Mouse (Mus musculus): Measurements from ENCODE around the gene Tmem63b. TPM values are rescaled to one million over a fixed set of nuclear protein-coding genes. Genes with fewer than 3 reads are reported as not detected.
"Not testable (repeated sequence)": the region's sequence is repeated elsewhere in the genome, so short reads cannot be mapped to it uniquely, and the experiment has no call there.

Gene Tmem63b
- polyA plus RNA-seq, 1 experiment from 2014 or later = 108 TPM

DNA sequence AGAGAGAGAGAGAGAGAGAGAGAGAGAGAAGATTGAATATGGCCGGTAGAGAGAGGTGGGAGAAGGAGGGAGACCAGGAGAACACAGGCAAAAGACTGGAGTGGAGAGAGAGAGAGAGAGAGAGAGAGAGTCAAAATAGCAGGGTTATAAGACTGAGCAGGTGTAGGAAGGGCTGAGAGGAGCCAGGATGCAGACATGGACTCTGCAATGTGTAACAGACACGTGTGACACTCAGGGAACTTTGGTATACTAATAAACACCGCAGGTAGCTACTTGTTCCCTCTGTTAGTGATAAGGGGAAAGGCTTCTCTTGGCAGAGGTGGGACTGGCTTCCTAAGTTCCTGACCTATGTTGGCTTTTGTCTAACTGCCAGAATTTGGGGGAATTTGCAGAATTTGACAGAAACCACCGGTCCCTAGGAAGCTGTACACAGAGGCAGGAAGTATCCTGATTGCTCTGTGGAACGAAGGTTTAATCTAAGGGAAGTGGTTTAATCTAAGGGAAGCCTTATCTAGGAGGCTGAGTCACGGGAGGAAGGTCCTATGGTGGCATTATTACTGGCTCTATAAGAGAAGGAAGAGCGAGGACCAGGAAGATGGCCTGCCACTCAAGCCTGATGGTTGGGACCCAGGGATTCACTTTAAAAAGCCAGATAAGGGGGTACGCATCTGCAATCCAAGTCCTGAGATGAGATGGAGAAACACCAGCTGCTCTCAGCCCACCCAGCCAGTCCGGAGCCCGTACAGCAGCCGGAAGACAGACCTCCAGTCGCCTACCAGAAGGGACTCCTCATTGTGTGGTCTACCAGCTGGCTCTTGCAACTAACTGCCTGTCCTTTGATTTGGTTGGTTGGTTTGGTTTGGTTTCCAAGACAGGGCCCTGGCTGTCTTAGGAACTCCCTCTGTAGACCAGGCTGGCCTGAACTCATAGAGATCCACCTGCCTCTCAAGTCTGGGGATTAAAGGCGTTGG, 57.5 kb downstream of the Tmem63b start:
- H3K4me3 ChIP-seq = peak overlapping the region; percentile 44; the same call in 1 of the 2 replicates
- WGBS = 74% methylated on average over 13 of the region's 13 CpGs
- H3K27me3 ChIP-seq (replicated peaks) = no peaks in the 10 kb centered on the region
- no peak overlapping the region for H3K27ac ChIP-seq
- peaks cover 9% of the 10 kb centered on the region; the same call in 1 of the 2 replicates for H3K4me1 ChIP-seq
- H3K4me2 ChIP-seq (replicated peaks) = peak overlapping the region; percentile 82
- no peaks in the 10 kb centered on the region for H3K9me3 ChIP-seq
- H3K9ac ChIP-seq = no peak overlapping the region
- ATAC-seq (ENCODE audit: low FRiP score, low read depth) = peak; percentile 5; the same call in 1 of the 2 replicates
- H3K36me3 ChIP-seq = no peaks in the 10 kb centered on the region

DNA sequence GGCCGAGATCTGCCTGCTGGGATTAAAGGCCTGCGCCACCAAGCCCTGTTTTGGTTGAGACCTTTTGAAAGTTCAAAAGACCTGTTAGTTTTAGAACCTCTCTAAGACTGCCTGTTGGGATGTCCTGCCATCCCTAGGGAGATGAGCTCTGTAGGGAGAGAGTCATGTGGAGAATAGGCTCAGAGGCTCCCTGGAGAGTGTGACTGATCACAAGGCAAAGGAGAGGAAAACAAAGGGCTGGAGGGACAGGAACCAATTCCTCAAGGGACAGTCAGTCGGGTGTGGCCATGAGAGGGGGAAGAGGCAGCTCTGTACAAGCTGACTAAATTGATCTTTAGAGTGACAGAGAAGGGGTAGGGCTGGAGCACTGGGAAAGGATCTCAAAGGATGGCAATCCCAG, 58.5 kb downstream of the Tmem63b start:
- Histone ChIP-seq H3K9ac (no peak overlapping the region), H3K36me3 (no peaks in the 10 kb centered on the region), H3K9me3 (no peaks in the 10 kb centered on the region), H3K4me3 (no peak overlapping the region), H3K27ac (no peak overlapping the region), H3K27me3 (replicated peaks) (no peaks in the 10 kb centered on the region), H3K4me1 (peaks cover 9% of the 10 kb centered on the region; the same call in 1 of the 2 replicates), H3K4me2 (replicated peaks) (no peak overlapping the region)
- no peak for ATAC-seq (ENCODE audit: low FRiP score, low read depth)
- WGBS = 37% methylated on average over 3 of the region's 3 CpGs

DNA sequence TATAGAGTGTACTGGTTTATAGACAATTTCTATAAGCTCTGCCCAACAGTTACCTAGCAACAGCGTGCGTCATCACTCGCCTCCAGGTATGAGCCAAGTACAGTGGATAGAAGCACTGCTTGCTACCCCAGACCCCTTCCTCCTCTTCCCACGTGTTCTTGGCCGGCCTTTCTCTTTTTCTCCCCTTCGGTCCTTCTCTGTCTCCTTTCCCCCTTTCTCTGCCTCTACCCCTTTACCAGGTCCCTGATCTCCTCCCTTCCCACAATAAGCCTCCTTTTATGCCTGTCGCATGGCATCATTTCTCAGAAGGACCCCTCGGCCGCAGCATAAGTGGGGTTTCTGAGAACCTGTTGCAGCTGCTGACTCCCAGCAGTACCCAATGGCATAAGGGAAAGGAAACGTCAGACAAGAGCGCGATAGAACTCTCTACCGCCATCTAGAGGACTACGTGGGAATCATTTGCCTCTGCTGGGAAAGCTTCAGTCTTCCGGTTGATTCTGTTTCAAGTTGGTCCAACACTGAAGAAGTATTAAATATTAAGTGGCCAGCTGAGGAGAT, 60.0 kb downstream of the Tmem63b start:
- H3K27ac ChIP-seq = no peak overlapping the region
- peaks cover 9% of the 10 kb centered on the region; the same call in 1 of the 2 replicates for H3K4me1 ChIP-seq
- H3K27me3 ChIP-seq (replicated peaks) = no peaks in the 10 kb centered on the region
- peak overlapping the region; percentile 36; the same call in 1 of the 2 replicates for H3K4me2 ChIP-seq (replicated peaks)
- no peak overlapping the region for H3K4me3 ChIP-seq
- 31% methylated on average over 15 of the region's 15 CpGs for WGBS
- ATAC-seq (ENCODE audit: low FRiP score, low read depth) = no peak; the same call in 1 of the 2 replicates
- no peak overlapping the region for H3K9ac ChIP-seq
- no peaks in the 10 kb centered on the region for H3K36me3 ChIP-seq
- no peaks in the 10 kb centered on the region for H3K9me3 ChIP-seq

DNA sequence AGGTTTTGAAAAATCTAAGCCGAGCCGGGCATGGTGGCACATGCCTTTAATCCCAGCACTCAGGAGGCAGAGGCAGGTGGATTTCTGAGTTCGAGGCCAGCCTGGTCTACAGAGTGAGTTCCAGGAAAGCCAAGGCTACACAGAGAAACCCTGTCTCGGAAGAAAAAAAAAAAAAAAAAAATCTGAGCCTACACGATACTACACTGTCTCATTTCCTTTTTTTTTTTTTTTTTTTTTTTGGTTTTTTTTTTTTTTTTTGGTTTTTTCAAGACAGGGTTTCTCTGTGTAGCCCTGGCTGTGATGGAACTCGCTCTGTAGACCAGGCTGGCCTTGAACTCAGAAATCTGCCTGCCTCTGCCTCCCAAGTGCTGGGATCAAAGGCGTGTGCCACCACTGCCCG, 63.3 kb downstream of the Tmem63b start:
- H3K4me3 ChIP-seq; H3K27me3 ChIP-seq (replicated peaks); H3K9ac ChIP-seq; H3K9me3 ChIP-seq; H3K36me3 ChIP-seq; ATAC-seq (ENCODE audit: low FRiP score, low read depth); H3K27ac ChIP-seq; H3K4me2 ChIP-seq (replicated peaks): not testable (repeated sequence)
- H3K4me1 ChIP-seq = peaks cover 11% of the 10 kb centered on the region; the same call in 1 of the 2 replicates
- 91% methylated on average over 8 of the region's 8 CpGs for WGBS

DNA sequence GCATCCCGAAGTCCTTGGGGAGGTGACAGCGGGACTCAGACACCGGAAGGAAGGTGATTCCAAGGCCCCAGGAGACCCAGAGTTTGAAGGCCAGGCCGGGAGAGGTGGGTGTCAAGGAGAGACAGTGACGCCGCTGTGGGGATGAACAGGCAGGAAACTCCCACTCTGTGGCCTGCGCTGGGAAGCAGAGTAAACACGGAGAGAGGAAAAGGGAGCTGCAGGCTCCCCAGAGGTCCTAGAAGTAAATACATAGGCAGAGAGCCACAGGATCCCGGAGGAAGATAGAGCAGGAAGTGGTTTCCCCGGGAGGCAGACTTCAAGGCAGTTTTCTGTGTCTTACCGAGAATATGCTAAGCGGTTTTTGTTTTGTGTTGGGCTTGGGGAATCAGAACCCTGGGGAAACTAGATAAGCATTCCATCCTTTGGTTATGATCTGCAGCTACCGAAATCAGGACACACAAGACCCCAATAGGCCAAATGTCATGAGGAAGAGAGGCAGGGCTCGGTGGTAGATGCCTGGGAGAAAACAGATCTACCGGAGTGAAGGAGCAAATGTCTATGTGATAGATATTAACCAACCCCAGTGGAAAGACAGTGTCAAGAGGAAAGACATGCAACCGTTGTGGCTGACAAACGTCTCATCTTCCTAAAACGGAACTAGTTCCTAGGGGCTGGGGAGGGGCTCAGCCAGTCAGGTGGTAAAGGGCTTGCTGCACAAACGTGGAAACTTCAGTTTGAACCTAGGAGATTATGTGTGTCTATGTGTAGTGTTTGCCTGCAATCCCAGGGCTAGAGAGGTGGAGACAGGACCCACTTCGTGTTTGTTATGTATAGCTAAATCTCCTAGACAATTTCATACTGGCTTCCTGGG, 67.1 kb downstream of the Tmem63b start:
- Histone ChIP-seq H3K4me2 (replicated peaks) (peak overlapping the region; percentile 51), H3K4me1 (peaks cover 11% of the 10 kb centered on the region; the same call in 1 of the 2 replicates), H3K27ac (no peak overlapping the region), H3K9me3 (no peaks in the 10 kb centered on the region), H3K36me3 (no peaks in the 10 kb centered on the region), H3K4me3 (no peak overlapping the region), H3K9ac (0 out of 2 replicates have a peak overlapping the region, but pooled peaks have one; percentile 33), H3K27me3 (replicated peaks) (no peaks in the 10 kb centered on the region)
- WGBS = 32% methylated on average over 20 of the region's 20 CpGs
- no peak for ATAC-seq (ENCODE audit: low FRiP score, low read depth)

DNA sequence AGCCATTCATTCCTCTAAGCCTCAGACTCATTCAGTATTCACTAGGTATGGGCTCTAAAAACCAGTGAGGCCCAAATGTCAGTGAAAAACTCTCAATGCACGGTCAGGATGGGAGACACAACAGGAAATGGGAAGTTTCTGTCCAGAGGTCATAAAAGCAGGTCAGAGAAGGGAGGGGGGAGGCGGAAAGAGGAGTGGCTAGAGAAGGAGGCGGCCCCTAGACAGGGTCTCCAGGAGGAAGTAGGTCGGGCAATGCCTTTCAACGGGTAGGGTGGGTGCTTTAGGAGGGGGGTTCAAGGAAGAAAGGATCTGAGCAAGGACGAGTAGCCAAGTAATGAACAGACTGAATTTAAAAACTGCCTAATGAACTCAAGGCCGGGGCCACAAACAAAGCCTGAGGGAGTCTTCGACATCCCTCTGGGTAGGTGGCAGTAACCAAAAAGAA, 67.7 kb downstream of the Tmem63b start:
- no peak for ATAC-seq (ENCODE audit: low FRiP score, low read depth)
- Histone ChIP-seq H3K4me3 (no peak overlapping the region), H3K27ac (no peak overlapping the region)

DNA sequence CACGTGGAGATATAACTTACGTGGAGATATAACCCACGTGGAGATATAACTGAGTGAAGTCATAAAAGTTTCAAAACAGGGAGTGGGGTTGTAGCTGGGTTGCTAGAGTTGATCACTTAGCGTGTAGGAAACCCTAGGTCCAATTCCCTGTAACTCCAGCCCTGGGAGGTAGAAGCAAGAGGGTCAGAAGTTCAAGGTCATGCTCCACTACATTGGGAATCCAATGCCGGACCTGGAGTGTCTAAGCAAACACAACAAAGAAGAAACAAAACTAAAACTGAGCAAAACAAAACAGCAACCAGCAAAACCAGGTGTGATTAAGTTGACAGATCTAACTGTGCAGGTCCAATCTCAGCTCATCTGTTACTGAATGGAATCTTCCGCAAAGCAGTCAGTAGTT, 69.0 kb downstream of the Tmem63b start:
- Histone ChIP-seq H3K27me3 (replicated peaks) (no peaks in the 10 kb centered on the region), H3K9ac (no peak overlapping the region), H3K4me3 (no peak overlapping the region), H3K4me1 (peaks cover 11% of the 10 kb centered on the region; the same call in 1 of the 2 replicates), H3K4me2 (replicated peaks) (no peak overlapping the region), H3K9me3 (no peaks in the 10 kb centered on the region), H3K36me3 (no peaks in the 10 kb centered on the region), H3K27ac (no peak overlapping the region)
- WGBS = 93% methylated on average over 6 of the region's 6 CpGs
- ATAC-seq (ENCODE audit: low FRiP score, low read depth) = no peak

More for the DNA sequence above, 67.7 kb downstream of the Tmem63b start:
- Histone ChIP-seq H3K27me3 (replicated peaks) (no peaks in the 10 kb centered on the region), H3K9me3 (no peaks in the 10 kb centered on the region), H3K36me3 (no peaks in the 10 kb centered on the region), H3K4me1 (peaks cover 11% of the 10 kb centered on the region; the same call in 1 of the 2 replicates), H3K9ac (0 out of 2 replicates have a peak overlapping the region, but pooled peaks have one; percentile 33), H3K4me2 (replicated peaks) (peak overlapping the region; percentile 51)
- 11% methylated on average over 8 of the region's 8 CpGs for WGBS

DNA sequence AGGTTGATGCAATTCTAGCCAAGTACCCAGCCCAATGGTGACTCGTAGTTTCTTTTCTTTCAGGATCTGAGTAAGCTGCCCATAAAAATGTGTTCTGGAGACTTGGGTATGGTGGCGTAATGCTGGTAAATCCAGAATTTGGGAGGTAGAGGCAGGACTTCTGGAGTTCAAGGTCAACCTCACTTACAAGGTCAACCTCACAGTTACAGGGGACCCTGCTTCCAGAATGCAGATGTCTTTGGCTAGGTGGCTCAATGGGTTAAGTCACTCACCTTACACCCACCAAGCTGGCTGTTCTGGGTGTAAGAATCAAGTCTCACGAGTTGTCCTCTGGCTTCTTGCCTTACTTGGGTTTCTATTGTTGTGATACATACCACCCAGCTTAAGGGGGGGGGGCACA, 70.0 kb downstream of the Tmem63b start:
- Histone ChIP-seq H3K27ac (no peak overlapping the region), H3K9me3 (no peaks in the 10 kb centered on the region), H3K36me3 (no peaks in the 10 kb centered on the region), H3K4me3 (no peak overlapping the region), H3K9ac (no peak overlapping the region), H3K27me3 (replicated peaks) (no peaks in the 10 kb centered on the region), H3K4me2 (replicated peaks) (no peak overlapping the region), H3K4me1 (peaks cover 11% of the 10 kb centered on the region; the same call in 1 of the 2 replicates)
- WGBS = 78% methylated on average over 3 of the region's 3 CpGs
- no peak for ATAC-seq (ENCODE audit: low FRiP score, low read depth)

DNA sequence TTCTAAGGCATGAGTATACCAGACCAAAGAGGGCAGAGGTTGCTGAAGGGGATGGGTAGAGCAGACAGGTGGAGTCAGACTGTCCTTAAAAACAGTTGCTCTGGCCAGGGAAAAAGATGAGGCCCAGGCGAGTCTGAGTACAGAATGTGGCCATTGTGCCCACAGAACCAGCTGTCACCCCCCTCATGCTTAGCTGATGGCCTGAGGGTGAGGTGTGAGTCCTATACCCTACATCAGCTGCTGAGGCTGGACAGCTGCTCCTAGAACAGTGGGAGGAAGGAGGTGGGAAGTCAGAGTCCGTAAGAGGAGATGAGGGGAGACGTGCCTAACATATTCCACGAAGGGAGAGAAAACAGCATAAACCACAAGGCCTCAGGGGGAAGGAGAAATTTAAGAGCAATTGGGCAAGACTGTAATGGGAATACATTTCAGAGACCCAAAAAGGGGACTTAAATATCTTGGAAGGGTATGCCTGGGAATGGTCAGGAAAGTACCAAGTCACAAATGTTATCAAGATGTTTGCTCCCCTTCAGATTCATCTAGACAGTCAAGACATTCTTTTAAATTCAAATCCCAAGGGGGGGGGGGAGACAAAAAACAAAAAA, 70.6 kb downstream of the Tmem63b start:
- ATAC-seq (ENCODE audit: low FRiP score, low read depth) = no peak
- 68% methylated on average over 4 of the region's 4 CpGs for WGBS

DNA sequence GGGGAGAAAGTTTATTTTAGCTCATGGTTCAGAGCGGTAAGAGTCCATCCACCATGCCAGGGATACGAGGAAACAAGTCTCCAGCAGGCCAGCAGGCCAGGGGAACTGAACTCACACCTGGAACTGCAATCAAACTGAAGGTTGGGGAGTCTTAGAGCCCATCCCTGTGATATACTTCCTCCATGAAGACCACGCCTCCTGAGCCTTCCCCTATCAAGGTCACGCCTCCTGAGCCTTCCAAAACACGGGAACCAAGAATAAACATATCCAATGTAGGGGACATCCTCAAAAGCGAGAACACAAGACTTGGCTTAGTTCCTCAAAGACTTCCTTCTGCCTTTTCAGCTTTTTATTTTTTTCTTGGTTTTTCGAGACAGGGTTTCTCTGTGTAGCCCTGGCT, 73.8 kb downstream of the Tmem63b start:
- H3K9ac ChIP-seq = no peak overlapping the region
- no peaks in the 10 kb centered on the region for H3K9me3 ChIP-seq
- no peak overlapping the region for H3K27ac ChIP-seq
- H3K4me3 ChIP-seq = no peak overlapping the region
- no peaks in the 10 kb centered on the region for H3K36me3 ChIP-seq
- ATAC-seq (ENCODE audit: low FRiP score, low read depth) = no peak
- 88% methylated on average over 7 of the region's 7 CpGs for WGBS
- H3K27me3 ChIP-seq (replicated peaks) = no peaks in the 10 kb centered on the region
- H3K4me1 ChIP-seq = no peaks in the 10 kb centered on the region
- no peak overlapping the region for H3K4me2 ChIP-seq (replicated peaks)

More for the DNA sequence above, 70.6 kb downstream of the Tmem63b start:
- peaks cover 11% of the 10 kb centered on the region; the same call in 1 of the 2 replicates for H3K4me1 ChIP-seq
- H3K27me3 ChIP-seq (replicated peaks) = no peaks in the 10 kb centered on the region
- H3K27ac ChIP-seq = no peak overlapping the region
- no peaks in the 10 kb centered on the region for H3K9me3 ChIP-seq
- no peaks in the 10 kb centered on the region for H3K36me3 ChIP-seq
- no peak overlapping the region for H3K9ac ChIP-seq
- no peak overlapping the region for H3K4me2 ChIP-seq (replicated peaks)
- no peak overlapping the region for H3K4me3 ChIP-seq

DNA sequence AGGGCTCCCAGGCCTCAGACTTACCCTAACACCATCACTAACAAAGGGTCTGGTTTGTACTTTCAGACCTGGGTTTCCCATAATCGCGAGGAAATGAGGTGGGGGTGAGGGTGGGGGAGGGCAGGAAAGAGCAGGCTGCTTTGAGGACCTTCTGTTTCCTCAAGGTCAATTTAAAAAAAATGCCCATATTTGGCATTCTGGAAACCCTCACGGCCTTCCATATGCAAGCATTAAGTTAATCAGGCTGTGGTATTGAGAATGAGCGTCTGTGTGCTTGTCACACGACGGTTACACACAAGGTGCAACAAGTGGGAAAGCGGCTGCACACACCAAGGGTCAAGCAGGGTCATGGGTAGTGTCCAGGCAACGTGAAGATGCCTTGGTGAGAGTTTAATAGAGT, 74.7 kb downstream of the Tmem63b start:
- no peak for ATAC-seq (ENCODE audit: low FRiP score, low read depth)
- Histone ChIP-seq H3K4me3 (no peak overlapping the region), H3K9me3 (no peaks in the 10 kb centered on the region), H3K27ac (no peak overlapping the region), H3K4me1 (no peaks in the 10 kb centered on the region), H3K27me3 (replicated peaks) (no peaks in the 10 kb centered on the region), H3K36me3 (no peaks in the 10 kb centered on the region), H3K9ac (no peak overlapping the region), H3K4me2 (replicated peaks) (no peak overlapping the region)
- WGBS = 88% methylated on average over 8 of the region's 8 CpGs
